Mouse (Mus musculus) CH12.LX (cell line): ENCODE results near the gene Oprm1. TPM values are rescaled to one million over a fixed set of nuclear protein-coding genes. Genes with fewer than 3 reads are reported as not detected.

Source experiments
- DNase-seq: peaks from one replicate; pipeline ENCODE4 v3.0.0-alpha.2; 2013; ENCODE audit errors: extremely low read depth
- H3K27ac ChIP-seq: 2 replicates; pipeline ENCODE4 v1.5.1; 2012; ENCODE audit warnings: low read depth, mild to moderate bottlenecking, control low read depth, moderate library complexity; ENCODE audit not compliant: insufficient read depth
- H3K27me3 ChIP-seq: replicated peaks from 2 replicates; pipeline ENCODE3; 2012; ENCODE audit warnings: inconsistent platforms
- H3K36me3 ChIP-seq, 2 experiments: replicated peaks in 1 of 2; 2 replicates each; pipeline versions ENCODE3 to v1.6.1; 2012; ENCODE audit warnings: inconsistent platforms in 1 of 2, low read length in 1 of 2, mild to moderate bottlenecking in 1 of 2, mixed read lengths in 1 of 2, moderate library complexity in 1 of 2; ENCODE audit not compliant: control insufficient read depth in 1 of 2, insufficient read depth in 1 of 2
- H3K4me1 ChIP-seq, 2 experiments: 2 replicates each; pipeline ENCODE4 v1.6.1; 2012; ENCODE audit warnings: inconsistent platforms in 1 of 2, moderate library complexity in 1 of 2; ENCODE audit not compliant: insufficient read depth in 2 of 2, control insufficient read depth in 1 of 2
- H3K4me2 ChIP-seq: 2 replicates; pipeline ENCODE4 v1.6.1; 2012; ENCODE audit warnings: low read depth, mild to moderate bottlenecking, control low read depth; ENCODE audit not compliant: poor library complexity, insufficient read depth, severe bottlenecking
- H3K4me3 ChIP-seq, 3 experiments: fragments of 150-350 bp in 1 of 3; sonication (generic) in 1 of 3; replicated peaks in 1 of 3; 2 replicates each; pipeline versions ENCODE3 to v1.5.1; 2011 to 2012; ENCODE audit warnings: low read depth in 2 of 3, low read length in 2 of 3, mild to moderate bottlenecking in 2 of 3, moderate library complexity in 2 of 3, control low read depth in 1 of 3, improper control_type of control experiment in 1 of 3, inconsistent platforms in 1 of 3, mixed read lengths in 1 of 3; ENCODE audit not compliant: poor library complexity in 1 of 3
- H3K79me2 ChIP-seq: replicated peaks from 2 replicates; pipeline ENCODE4 v1.6.1; 2012; ENCODE audit warnings: mild to moderate bottlenecking, moderate library complexity; ENCODE audit not compliant: control insufficient read depth, poor library complexity, insufficient read depth, severe bottlenecking; ENCODE audit errors: extremely low read depth
- H3K9ac ChIP-seq: 2 replicates; pipeline ENCODE4 v1.6.1; 2012; ENCODE audit warnings: low read depth, mild to moderate bottlenecking, control low read depth, moderate library complexity; ENCODE audit not compliant: insufficient read depth
- H3K9me3 ChIP-seq: replicated peaks from 2 replicates; pipeline ENCODE3; 2012; ENCODE audit warnings: low read length, inconsistent platforms, mixed read lengths
- BHLHE40 ChIP-seq: IDR thresholded peaks from 2 replicates; pipeline ENCODE4 v1.6.1; 2011; ENCODE audit warnings: mild to moderate bottlenecking, low read depth, low read length, improper control_type of control experiment
- CHD2 ChIP-seq: IDR thresholded peaks from 2 replicates; pipeline ENCODE4 v1.6.1; 2011; ENCODE audit warnings: low read length, improper control_type of control experiment
- E2F4 ChIP-seq: IDR thresholded peaks from 2 replicates; pipeline ENCODE4 v1.6.1; 2011; ENCODE audit warnings: low read depth, low read length, improper control_type of control experiment; ENCODE audit not compliant: insufficient replicate concordance
- ELF1 ChIP-seq: IDR thresholded peaks from 2 replicates; pipeline ENCODE4 v1.6.1; 2014; ENCODE audit warnings: low read depth, mild to moderate bottlenecking, inconsistent platforms, low read length, improper control_type of control experiment
- EP300 ChIP-seq: IDR thresholded peaks from 2 replicates; pipeline ENCODE4 v1.6.1; 2011; ENCODE audit warnings: low read length, improper control_type of control experiment
- HCFC1 ChIP-seq: IDR thresholded peaks from 2 replicates; pipeline ENCODE4 v1.6.1; 2012; ENCODE audit warnings: low read depth, mild to moderate bottlenecking, inconsistent platforms, low read length, improper control_type of control experiment
- MAZ ChIP-seq: IDR thresholded peaks from 2 replicates; pipeline ENCODE4 v1.6.1; 2012; ENCODE audit warnings: low read depth, mild to moderate bottlenecking, inconsistent platforms, low read length, improper control_type of control experiment, moderate library complexity
- MEF2A ChIP-seq: IDR thresholded peaks from 2 replicates; pipeline ENCODE4 v1.6.1; 2014; ENCODE audit warnings: low read depth, mild to moderate bottlenecking, inconsistent platforms, low read length, improper control_type of control experiment, borderline replicate concordance
- MXI1 ChIP-seq: IDR thresholded peaks from 2 replicates; pipeline ENCODE4 v1.6.1; 2011; ENCODE audit warnings: mild to moderate bottlenecking, low read depth, low read length, improper control_type of control experiment
- POLR2A ChIP-seq: IDR thresholded peaks from 2 replicates; pipeline ENCODE4 v1.6.1; 2011; ENCODE audit warnings: low read depth, mild to moderate bottlenecking, improper control_type of control experiment, low read length
- RAD21 ChIP-seq: IDR thresholded peaks from 2 replicates; pipeline ENCODE4 v1.6.1; 2011; ENCODE audit warnings: low read depth, mild to moderate bottlenecking, low read length, improper control_type of control experiment, moderate library complexity
- SMC3 ChIP-seq: IDR thresholded peaks from 2 replicates; pipeline ENCODE4 v1.6.1; 2011; ENCODE audit warnings: low read depth, low read length, improper control_type of control experiment
- TBP ChIP-seq: conservative IDR thresholded peaks from 2 replicates; pipeline ENCODE4 v1.6.1; 2011; ENCODE audit warnings: low read depth, low read length, improper control_type of control experiment
- USF1 ChIP-seq: IDR thresholded peaks from 2 replicates; pipeline ENCODE4 v1.6.1; 2014; ENCODE audit warnings: low read depth, mild to moderate bottlenecking, inconsistent platforms, low read length, improper control_type of control experiment
- ZNF384 ChIP-seq: IDR thresholded peaks from 2 replicates; pipeline ENCODE4 v1.6.1; 2012; ENCODE audit warnings: low read depth, low read length, improper control_type of control experiment, inconsistent platforms
- dilution Hi-C: fragments of 300-500 bp; cut with MboI; formaldehyde crosslinking; loops from 2 replicates; pipeline ENCODE4 v1.14.3; 2020; ENCODE audit warnings: low sequenced_read_pairs; ENCODE audit not compliant: extremely low pct_unique_long_range_greater_than_20kb, extremely low pct_ligation_motif_present
- in situ Hi-C: fragments of 300-500 bp; cut with MboI; formaldehyde crosslinking; loops from 3 replicates; pipeline ENCODE4 v1.14.3; 2019; ENCODE audit warnings: low sequenced_read_pairs, low pct_ligation_motif_present, low pct_unique_long_range_greater_than_20kb, mixed read lengths
- polyA plus RNA-seq: library from polyadenylated mRNA; unstranded; fragments of >175 nt; gene quantifications from 2 replicates; pipeline ENCODE4 v1.2.1, GENCODE M21; 2012; ENCODE audit warnings: low read depth; ENCODE audit not compliant: insufficient read length
- total RNA-seq, 2 experiments: library from RNA; depleted of rRNA; stranded (reverse); fragments of 300-350 nt in 1 of 2; fragments of >200 nt in 1 of 2; gene quantifications; 2 replicates each; pipeline ENCODE4 v1.2.3; 2012 to 2014

Oprm1 gene
- total RNA-seq (2012; rRNA removed) = not detected in 2 replicates
- not detected in 2 replicates for total RNA-seq (2014; rRNA removed)
- not detected in 2 replicates for polyA plus RNA-seq

DNA sequence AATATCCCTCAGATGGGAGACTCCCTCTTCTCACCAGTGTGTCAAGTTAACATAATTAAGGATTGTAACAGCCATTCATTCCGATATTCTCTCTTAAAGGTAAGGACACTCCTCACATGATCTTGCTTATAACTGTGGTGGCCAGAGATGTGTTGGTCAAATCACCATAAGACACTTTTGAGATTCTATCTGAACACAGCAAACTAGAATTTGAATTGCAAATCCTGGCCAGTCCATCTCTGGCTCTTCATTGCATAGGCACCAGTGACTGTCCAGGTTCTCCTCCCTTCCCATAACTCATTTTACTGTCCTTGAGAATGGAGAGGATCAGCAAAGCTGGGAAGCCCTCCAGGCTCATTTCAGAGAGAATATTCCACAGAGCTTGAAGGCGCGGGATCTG lies at the start of gene Oprm1:
Gene Oprm1, plus strand, starts transcription at position 301 of the 400 bp plus-strand sequence.
- Histone ChIP-seq H3K79me2 (no peaks in the 10 kb centered on the region), H3K27ac (no peak within 1 kb of the TSS), H3K9ac (no peak within 1 kb of the TSS), H3K36me3 (no peaks in the 10 kb centered on the region), H3K9me3 (no peaks in the 10 kb centered on the region), H3K4me1 (no peaks in the 10 kb centered on the region), H3K4me3 (no peak within 1 kb of the TSS), H3K27me3 (no peaks in the 10 kb centered on the region), H3K4me2 (no peak within 1 kb of the TSS)
- no peak for TF ChIP-seq E2F4
- no peak for TF ChIP-seq BHLHE40
- TF ChIP-seq MEF2A = no peak
- TF ChIP-seq ZNF384 = no peak
- no peak for TF ChIP-seq ELF1
- TF ChIP-seq EP300 = no peak
- no peak for TF ChIP-seq USF1
- TF ChIP-seq POLR2A = no peak
- DNase-seq = no peak
- dilution Hi-C loops = no loop called here
- in situ Hi-C loops = no loop called here

DNA sequence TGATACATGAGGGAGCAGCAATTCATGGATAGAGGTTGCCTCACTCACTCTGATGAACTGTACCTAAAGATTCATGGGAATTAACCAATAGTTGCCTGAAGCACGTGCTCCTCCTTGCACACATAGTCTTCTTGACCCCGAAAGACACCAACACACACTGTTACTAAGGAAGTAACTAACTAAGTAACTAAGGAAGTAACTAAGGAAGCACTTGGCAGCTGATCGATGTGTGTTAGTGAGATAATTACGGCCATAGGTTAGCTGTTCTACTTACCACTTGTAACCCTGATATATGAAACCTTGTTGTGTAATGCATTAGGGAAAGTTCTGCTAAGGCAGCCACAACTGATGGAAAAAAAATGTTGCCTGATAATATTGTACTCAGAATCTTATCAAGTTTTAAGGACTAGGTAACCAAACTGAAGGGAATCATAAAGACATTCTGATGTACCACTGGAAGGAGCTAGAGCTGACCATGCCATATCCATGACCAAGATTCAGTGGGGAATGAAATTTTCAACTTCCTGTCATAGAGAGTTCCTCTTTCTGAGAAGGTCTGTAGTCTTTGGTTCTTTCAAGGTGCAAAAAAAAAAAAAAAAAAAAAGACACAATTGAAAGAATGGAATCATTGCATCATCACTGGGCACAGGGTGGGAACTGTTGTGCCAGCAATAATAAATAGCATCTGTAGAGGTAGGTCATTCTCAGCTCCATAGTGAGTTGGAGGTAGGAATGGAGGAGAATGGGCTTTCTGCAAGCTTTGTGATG lies 40.9 kb upstream of the Oprm1 start:
- dilution Hi-C loops = no loop called here
- in situ Hi-C loops = no loop called here
- DNase-seq = no peak

GRCm38 (mm10) chr10:6723765-6724164 lies 34.5 kb upstream of the Oprm1 start:
- no peak overlapping the region for H3K4me3 ChIP-seq
- H3K4me1 ChIP-seq = no peaks in the 10 kb centered on the region
- H3K27ac ChIP-seq = no peak overlapping the region
- TF ChIP-seq MAZ (no peak), RAD21 (no peak), MEF2A (no peak), SMC3 (no peak), CHD2 (no peak), TBP (no peak), ELF1 (no peak), HCFC1 (no peak), MXI1 (no peak)
- no peaks in the 10 kb centered on the region for H3K9me3 ChIP-seq
- dilution Hi-C loops (no loop called here), in situ Hi-C loops (no loop called here)
- H3K4me2 ChIP-seq = no peak overlapping the region
- H3K27me3 ChIP-seq = no peaks in the 10 kb centered on the region
- no peak for DNase-seq
- no peak overlapping the region for H3K9ac ChIP-seq
- no peaks in the 10 kb centered on the region for H3K79me2 ChIP-seq
- H3K36me3 ChIP-seq = no peaks in the 10 kb centered on the region

More for the DNA sequence above, 40.9 kb upstream of the Oprm1 start:
- Histone ChIP-seq H3K9ac (no peak overlapping the region), H3K27ac (no peak overlapping the region), H3K4me1 (peaks cover 3 to 6% of the 10 kb centered on the region in 2 experiments; a peak in 1 of 4 replicates), H3K4me2 (no peak overlapping the region), H3K9me3 (no peaks in the 10 kb centered on the region), H3K4me3 (no peak overlapping the region), H3K79me2 (no peaks in the 10 kb centered on the region), H3K27me3 (no peaks in the 10 kb centered on the region), H3K36me3 (no peaks in the 10 kb centered on the region)
- TF ChIP-seq EP300 (no peak), ZNF384 (peak; percentile 31; the same call in 1 of the 2 replicates)
